Mouse (Mus musculus) forebrain, embryonic 14.5 days (tissue): Measurements from ENCODE around the gene Tesmin. TPM values are rescaled to one million over a fixed set of nuclear protein-coding genes. Genes with fewer than 3 reads are reported as not detected.

Source experiments
- ATAC-seq: fragments of 200-750 bp; cut with Nextera tagmentation; 2 replicates; pipeline ENCODE4 v1.8.0; 2017; ENCODE audit warnings: mild to moderate bottlenecking, moderate library complexity
- DNase-seq: peaks from one replicate; pipeline ENCODE4 v3.0.0-alpha.2; 2015; ENCODE audit warnings: low spot score
- H3K27ac ChIP-seq: fragments of 300-500 bp; sonication (generic); 2 replicates; pipeline ENCODE4 v1.5.1; 2014; ENCODE audit warnings: low read depth, mild to moderate bottlenecking, control low read depth, low read length, moderate library complexity
- H3K27me3 ChIP-seq: fragments of 300-500 bp; sonication (generic); replicated peaks from 2 replicates; pipeline ENCODE4 v1.6.1; 2014; ENCODE audit warnings: low read length, control low read depth, mixed read lengths; ENCODE audit not compliant: control insufficient read depth, insufficient read depth
- H3K36me3 ChIP-seq: fragments of 300-500 bp; sonication (generic); 2 replicates; pipeline ENCODE4 v1.6.1; 2014; ENCODE audit warnings: low read length, control low read depth; ENCODE audit not compliant: control insufficient read depth, insufficient read depth
- H3K4me1 ChIP-seq: fragments of 300-500 bp; sonication (generic); 2 replicates; pipeline ENCODE4 v1.6.1; 2014; ENCODE audit warnings: antibody characterized with exemption, low read length, control low read depth; ENCODE audit not compliant: control insufficient read depth, insufficient read depth
- H3K4me2 ChIP-seq: fragments of 300-500 bp; sonication (generic); 2 replicates; pipeline ENCODE4 v1.6.1; 2014; ENCODE audit warnings: mild to moderate bottlenecking, control low read depth, low read length
- H3K4me3 ChIP-seq: fragments of 300-500 bp; sonication (generic); 2 replicates; pipeline ENCODE4 v1.5.1; 2014; ENCODE audit warnings: low read depth, low read length, control low read depth
- H3K9ac ChIP-seq: fragments of 300-500 bp; sonication (generic); 2 replicates; pipeline ENCODE4 v1.6.1; 2014; ENCODE audit warnings: mild to moderate bottlenecking, low read length, control low read depth, moderate library complexity
- H3K9me3 ChIP-seq: fragments of 300-500 bp; sonication (generic); replicated peaks from 2 replicates; pipeline ENCODE4 v1.6.1; 2016; ENCODE audit warnings: low read length, control low read depth, mixed read lengths; ENCODE audit not compliant: control insufficient read depth
- WGBS: fragments of 180-500 bp; shearing (Covaris S2); extraction: QIAGEN DNeasy Blood & Tissue Kit; methylation state at CpG from one replicate; pipeline ENCODE4 v1.1.7; 2014; 5-methylcytosine and 5-hydroxymethylcytosine counted together
- polyA plus RNA-seq: library from polyadenylated mRNA; unstranded; fragments of >200 nt; fragmentation: Nextera tagmentation; extraction: Ambion mirVana; gene quantifications from 2 replicates; pipeline ENCODE4 v1.2.1, GENCODE M21; 2014

The Tesmin gene
- polyA plus RNA-seq, 1 experiment from 2014 or later, result 0.42 TPM

DNA sequence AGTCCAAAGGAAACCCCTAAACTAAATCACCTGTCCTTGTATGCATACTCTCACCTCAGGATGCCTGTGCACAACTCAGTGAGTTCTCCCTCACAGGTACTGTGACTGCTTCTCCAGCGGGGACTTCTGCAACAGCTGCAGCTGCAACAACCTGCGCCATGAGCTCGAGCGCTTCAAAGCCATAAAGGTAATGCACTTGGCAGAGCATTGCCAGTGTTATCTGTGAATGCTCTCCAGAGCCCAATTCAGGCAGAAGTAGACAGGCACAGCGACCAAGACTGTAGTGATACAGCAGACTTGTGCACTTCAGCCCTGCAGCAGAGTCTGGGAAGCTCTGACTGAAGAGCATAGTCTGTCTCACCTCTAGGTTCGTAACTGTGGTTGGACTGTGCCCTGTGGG lies 13.7 kb downstream of the Tesmin start:
- 85% methylated on average over 6 of the region's 6 CpGs for WGBS
- no peaks in the 10 kb centered on the region for H3K36me3 ChIP-seq
- no peaks in the 10 kb centered on the region for H3K27me3 ChIP-seq
- H3K4me3 ChIP-seq, result no peak overlapping the region
- ATAC-seq, result no peak
- no peak for DNase-seq
- no peak overlapping the region for H3K4me2 ChIP-seq
- no peaks in the 10 kb centered on the region for H3K4me1 ChIP-seq
- H3K9me3 ChIP-seq, result no peaks in the 10 kb centered on the region
- no peak overlapping the region for H3K9ac ChIP-seq
- no peak overlapping the region for H3K27ac ChIP-seq

DNA sequence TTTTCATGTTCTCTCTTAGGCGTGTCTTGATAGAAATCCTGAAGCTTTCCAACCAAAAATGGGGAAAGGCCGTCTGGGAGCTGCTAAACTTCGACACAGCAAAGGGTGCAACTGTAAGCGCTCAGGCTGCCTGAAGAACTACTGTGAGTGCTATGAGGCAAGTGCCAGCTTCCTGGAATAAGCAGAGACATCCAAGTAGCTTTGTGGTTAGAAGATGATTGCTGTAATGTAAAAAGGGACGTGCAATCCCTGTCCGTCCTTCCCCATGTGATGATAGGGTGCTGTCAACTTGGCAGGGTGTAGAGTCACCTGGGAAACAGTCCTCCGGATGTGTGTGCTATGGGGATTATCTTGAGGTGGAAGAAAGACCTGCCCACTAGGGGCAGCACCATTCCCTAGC lies 15.4 kb downstream of the Tesmin start:
- Histone ChIP-seq H3K4me1 (no peaks in the 10 kb centered on the region), H3K27me3 (no peaks in the 10 kb centered on the region), H3K27ac (no peak overlapping the region), H3K4me2 (no peak overlapping the region), H3K9me3 (no peaks in the 10 kb centered on the region), H3K36me3 (no peaks in the 10 kb centered on the region), H3K4me3 (no peak overlapping the region), H3K9ac (no peak overlapping the region)
- DNase-seq, result no peak
- ATAC-seq, result no peak
- 80% methylated on average over 7 of the region's 7 CpGs for WGBS

- DNase-seq (no peak), ATAC-seq (no peak)
- no peaks in the 10 kb centered on the region for H3K4me1 ChIP-seq
- H3K4me3 ChIP-seq, result no peak overlapping the region
- 63% methylated on average over 1 of the region's 1 CpGs for WGBS
- no peaks in the 10 kb centered on the region for H3K36me3 ChIP-seq
- no peaks in the 10 kb centered on the region for H3K9me3 ChIP-seq
- no peak overlapping the region for H3K4me2 ChIP-seq
- no peak overlapping the region for H3K27ac ChIP-seq
- no peaks in the 10 kb centered on the region for H3K27me3 ChIP-seq
- no peak overlapping the region for H3K9ac ChIP-seq
Measured at GRCm38 (mm10) chr19:3405531-3406281, 17.0 kb downstream of the Tesmin start.

DNA sequence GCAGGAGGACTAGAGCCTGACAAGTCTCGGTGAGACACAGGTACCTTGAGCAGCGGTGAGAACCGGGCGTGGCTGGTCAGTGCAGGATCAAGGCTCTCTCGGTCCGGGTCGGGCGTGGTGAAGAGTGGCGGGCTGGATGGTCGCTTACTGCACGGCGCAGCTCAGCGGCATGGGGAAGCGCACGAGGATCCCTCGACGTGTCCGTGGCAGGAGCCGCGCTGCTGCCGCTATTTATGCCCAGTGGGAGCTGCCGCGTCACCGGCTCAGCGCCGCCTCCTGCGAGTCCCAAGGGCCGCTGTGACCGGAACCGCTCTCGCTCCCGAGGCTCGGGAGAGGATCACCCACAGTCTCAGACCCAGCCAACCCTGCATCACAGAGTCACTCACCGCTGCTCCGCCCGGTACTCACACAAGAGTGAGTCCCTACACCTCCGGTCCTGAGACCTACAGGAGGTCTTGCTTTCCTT lies 25.6 kb downstream of the Tesmin start, which contains the start of gene Gal:
Gene Gal (minus strand): TSS at position 277 of the 466 bp plus-strand sequence.
- ATAC-seq, result no peak
- 3% methylated on average over 37 of the region's 37 CpGs for WGBS

GRCm38 (mm10) chr19:3419251-3419650 lies 30.6 kb downstream of the Tesmin start:
- Histone ChIP-seq H3K27ac (no peak overlapping the region), H3K27me3 (no peaks in the 10 kb centered on the region; the same call in 1 of the 2 replicates), H3K9ac (no peak overlapping the region), H3K9me3 (no peaks in the 10 kb centered on the region), H3K36me3 (no peaks in the 10 kb centered on the region), H3K4me3 (no peak overlapping the region), H3K4me1 (no peaks in the 10 kb centered on the region), H3K4me2 (no peak overlapping the region)
- WGBS, result 58% methylated on average over 5 of the region's 5 CpGs
- ATAC-seq (no peak), DNase-seq (no peak)

More for the DNA sequence above, 25.6 kb downstream of the Tesmin start, which contains the start of gene Gal:
- H3K4me1 ChIP-seq, result no peaks in the 10 kb centered on the region; the same call in 1 of the 2 replicates
- H3K27me3 ChIP-seq, result peaks cover 9% of the 10 kb centered on the region
- H3K4me2 ChIP-seq, result peak within 1 kb of the TSS; percentile 50
- peak within 1 kb of the TSS; percentile 20 for H3K4me3 ChIP-seq
- H3K27ac ChIP-seq, result no peak within 1 kb of the TSS
- no peaks in the 10 kb centered on the region for H3K36me3 ChIP-seq
- H3K9me3 ChIP-seq, result no peaks in the 10 kb centered on the region
- DNase-seq, result peak; percentile 25
- peak within 1 kb of the TSS; percentile 47 for H3K9ac ChIP-seq

- Histone ChIP-seq H3K9ac (no peak overlapping the region), H3K36me3 (no peaks in the 10 kb centered on the region), H3K4me2 (no peak overlapping the region), H3K4me1 (no peaks in the 10 kb centered on the region), H3K27ac (no peak overlapping the region), H3K4me3 (no peak overlapping the region), H3K9me3 (no peaks in the 10 kb centered on the region), H3K27me3 (no peaks in the 10 kb centered on the region)
- no peak for ATAC-seq
- 44% methylated on average over 6 of the region's 6 CpGs for WGBS
- DNase-seq, result no peak
Measured at GRCm38 (mm10) chr19:3422488-3422887, 33.8 kb downstream of the Tesmin start.

DNA sequence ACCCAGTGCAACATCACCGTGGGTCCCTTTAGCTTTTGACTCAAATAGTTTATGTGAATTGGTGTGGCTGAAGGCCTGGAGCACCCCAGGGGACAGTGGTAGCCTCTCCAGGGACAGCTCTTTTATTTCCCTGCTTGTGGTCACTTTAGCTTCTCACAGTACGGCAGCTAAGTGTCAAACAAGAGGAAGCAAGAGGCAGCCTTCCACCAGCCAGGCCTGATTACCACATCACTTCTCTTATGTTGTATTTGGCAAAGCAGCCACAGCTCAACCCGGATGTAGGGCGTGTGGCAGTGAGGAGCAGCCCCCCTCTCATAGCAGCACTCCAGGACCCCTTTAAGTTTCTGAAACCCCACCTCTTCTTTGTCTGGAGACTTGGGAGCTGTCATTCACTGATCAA lies 34.3 kb downstream of the Tesmin start:
- no peak for DNase-seq
- Histone ChIP-seq H3K9me3 (no peaks in the 10 kb centered on the region), H3K27ac (no peak overlapping the region), H3K4me3 (no peak overlapping the region), H3K36me3 (no peaks in the 10 kb centered on the region), H3K4me1 (no peaks in the 10 kb centered on the region), H3K27me3 (no peaks in the 10 kb centered on the region), H3K9ac (no peak overlapping the region), H3K4me2 (no peak overlapping the region)
- WGBS, result 72% methylated on average over 4 of the region's 4 CpGs
- ATAC-seq, result no peak

- H3K4me2 ChIP-seq, result no peak overlapping the region
- ATAC-seq (no peak), DNase-seq (no peak)
- H3K4me3 ChIP-seq, result no peak overlapping the region
- WGBS, result 82% methylated on average over 2 of the region's 2 CpGs
- H3K27me3 ChIP-seq, result no peaks in the 10 kb centered on the region
- H3K9ac ChIP-seq, result no peak overlapping the region
- H3K27ac ChIP-seq, result no peak overlapping the region
- H3K9me3 ChIP-seq, result no peaks in the 10 kb centered on the region
- no peaks in the 10 kb centered on the region for H3K36me3 ChIP-seq
- peaks cover 4% of the 10 kb centered on the region; the same call in 1 of the 2 replicates for H3K4me1 ChIP-seq
Measured at GRCm38 (mm10) chr19:3424214-3424613, 35.6 kb downstream of the Tesmin start.

DNA sequence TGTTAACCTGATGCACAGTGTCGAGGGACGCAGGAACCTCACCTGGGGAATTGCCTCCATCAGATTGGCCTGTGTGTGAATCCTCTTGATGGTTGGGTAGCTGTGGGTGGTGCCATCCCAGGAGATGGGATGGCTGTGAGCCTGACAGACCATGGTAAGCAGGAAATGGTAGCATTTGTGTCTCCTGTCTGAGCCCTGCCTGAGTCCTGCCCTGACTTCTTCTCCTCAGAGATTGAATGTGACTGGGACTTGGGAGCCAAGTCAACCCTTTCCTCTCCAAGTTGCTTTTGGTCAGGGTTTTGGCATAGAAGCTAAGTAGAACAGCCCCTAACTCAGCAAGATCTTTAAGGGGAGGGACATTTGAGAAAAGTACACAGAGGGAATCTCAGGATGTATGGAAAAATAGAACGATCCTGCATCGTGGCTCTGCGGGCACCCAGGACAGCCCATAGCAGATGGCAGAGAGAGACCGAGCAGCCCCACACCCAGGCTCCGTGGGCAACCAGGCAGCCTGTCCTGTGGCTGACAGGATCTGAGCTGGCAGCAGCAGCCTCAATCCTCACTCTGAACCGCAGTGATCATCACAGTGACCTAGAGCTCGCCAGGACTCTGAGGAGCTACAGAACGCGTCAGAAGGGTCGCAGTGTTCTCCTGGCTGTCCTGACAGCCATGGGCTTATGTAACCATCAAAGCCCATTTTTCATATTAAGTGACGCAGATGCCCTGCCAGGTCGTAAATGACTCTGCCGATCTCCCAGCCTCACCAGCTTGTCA lies 39.6 kb downstream of the Tesmin start:
- H3K27me3 ChIP-seq, result no peaks in the 10 kb centered on the region
- H3K27ac ChIP-seq, result no peak overlapping the region
- ATAC-seq (no peak), DNase-seq (no peak)
- 86% methylated on average over 15 of the region's 15 CpGs for WGBS
- no peaks in the 10 kb centered on the region for H3K36me3 ChIP-seq
- no peak overlapping the region for H3K4me2 ChIP-seq
- no peak overlapping the region for H3K9ac ChIP-seq
- no peak overlapping the region for H3K4me3 ChIP-seq
- peaks cover 6% of the 10 kb centered on the region; the same call in 1 of the 2 replicates for H3K4me1 ChIP-seq
- no peaks in the 10 kb centered on the region for H3K9me3 ChIP-seq
